Mouse (Mus musculus) heart, adult 9 months (tissue): ENCODE results near the gene Dis3l2.

ENCODE experiments used
- DNase-seq, 2 experiments: peaks; one replicate each; pipeline ENCODE4 v3.0.0; 2022; ENCODE audit warnings: low spot score in 2 of 2

Gene Dis3l2

GRCm38 (mm10) chr1:87010629-87011330, 307.2 kb downstream of the Dis3l2 start:
- peak; percentile 28 to 39 for DNase-seq

DNA sequence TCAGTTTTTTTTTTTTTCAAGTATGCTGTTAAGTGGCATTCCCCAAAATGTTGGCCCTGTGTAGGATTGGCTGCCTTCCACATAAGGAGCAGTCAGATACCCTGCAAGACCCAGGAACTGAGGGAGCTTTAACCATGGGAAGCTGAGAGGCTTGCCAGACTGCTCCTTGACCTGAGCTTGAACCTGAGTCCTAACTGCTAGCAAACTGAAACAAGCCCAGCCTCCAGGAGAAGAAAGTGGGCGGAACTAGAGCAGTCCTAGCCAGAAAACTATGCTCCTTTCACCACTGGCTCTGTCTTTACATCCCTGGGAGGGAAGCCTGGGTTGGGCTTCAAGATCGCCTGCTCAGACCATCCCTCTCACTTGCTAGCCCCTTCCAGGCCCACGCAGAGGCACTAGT, 308.1 kb downstream of the Dis3l2 start:
- no peak for DNase-seq

DNA sequence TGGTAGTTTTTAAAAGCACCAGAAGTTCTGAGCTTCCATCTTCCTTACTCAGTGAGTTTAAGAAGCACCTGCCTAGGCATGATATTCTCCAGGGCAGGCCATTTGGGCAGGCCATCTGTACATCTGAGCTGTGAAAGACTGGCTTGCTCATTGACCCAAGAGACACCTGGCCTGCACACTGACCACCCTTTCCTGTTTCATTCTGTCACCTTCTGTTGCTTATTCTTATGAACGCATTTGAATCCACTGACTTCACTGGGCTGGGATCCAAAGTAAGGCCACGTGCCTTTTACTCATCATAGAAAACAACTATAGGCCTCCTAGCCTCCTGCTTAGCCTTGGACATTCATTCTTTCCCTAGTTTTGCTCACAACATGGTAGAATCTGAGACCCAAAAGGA, 309.0 kb downstream of the Dis3l2 start:
- no peak for DNase-seq

DNA sequence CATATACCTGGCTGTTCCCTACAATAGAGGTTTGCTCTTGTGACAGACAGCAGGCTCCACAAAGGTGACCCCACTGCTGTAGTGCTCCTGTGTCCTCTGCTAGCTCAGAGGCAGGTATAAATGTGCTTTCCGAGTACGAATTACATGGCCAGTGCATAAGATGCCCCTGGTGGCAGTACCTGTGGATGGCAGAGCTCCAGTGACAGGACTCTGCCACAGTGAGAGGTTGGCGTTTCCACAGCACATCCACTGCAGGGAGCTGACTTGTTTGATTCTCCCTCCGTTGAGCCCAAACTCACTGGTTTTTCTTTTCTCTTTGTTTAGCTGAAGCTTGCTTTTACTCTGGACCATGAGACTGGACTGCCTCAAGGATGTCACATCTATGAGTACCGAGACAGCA, 317.1 kb downstream of the Dis3l2 start:
- DNase-seq: no peak

GRCm38 (mm10) chr1:87021584-87021983, 318.0 kb downstream of the Dis3l2 start:
- no peak for DNase-seq

GRCm38 (mm10) chr1:87023291-87024170, 319.9 kb downstream of the Dis3l2 start:
- no peak for DNase-seq

- DNase-seq: no peak
Observed at GRCm38 (mm10) chr1:87025021-87025420, 321.4 kb downstream of the Dis3l2 start.

GRCm38 (mm10) chr1:87028786-87029185, 325.2 kb downstream of the Dis3l2 start:
- DNase-seq: peak; percentile 40 to 59

GRCm38 (mm10) chr1:87030652-87031051, 327.0 kb downstream of the Dis3l2 start:
- DNase-seq: no peak

- DNase-seq: peak in 1 of 2 experiments; percentile 12
Observed at GRCm38 (mm10) chr1:87032466-87032865, 328.9 kb downstream of the Dis3l2 start.

DNA sequence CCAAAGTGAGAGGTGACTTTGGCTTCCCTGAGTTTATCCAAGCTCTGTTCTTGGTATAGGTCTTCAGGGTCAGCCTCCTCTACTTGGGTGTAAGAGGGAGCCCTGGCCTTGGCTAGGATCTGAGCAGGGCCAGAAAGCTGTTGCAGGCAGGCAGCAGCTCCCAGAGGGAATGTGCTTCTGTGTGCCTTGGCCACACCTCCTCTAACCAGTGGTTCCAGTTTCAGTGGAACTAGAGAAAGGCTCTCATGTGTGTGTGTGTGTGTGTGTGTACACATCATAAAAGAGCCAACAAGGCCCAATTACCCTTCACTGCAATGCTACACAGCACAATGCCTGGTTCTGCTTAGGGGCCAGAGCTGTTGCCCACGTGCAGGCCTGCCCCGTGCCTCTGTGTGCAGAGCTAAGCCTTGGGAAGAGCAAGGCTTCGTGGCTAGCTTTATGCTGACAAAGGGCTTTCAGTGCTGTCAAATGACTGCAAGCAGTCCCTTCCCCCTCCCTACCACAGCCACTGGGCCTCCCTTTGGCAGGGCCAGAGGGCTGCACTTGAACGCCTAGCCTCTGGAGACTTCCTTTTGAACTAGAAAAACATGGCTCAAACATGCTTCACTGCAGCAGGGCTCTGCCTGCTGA, 332.0 kb downstream of the Dis3l2 start:
- peak; percentile 56 to 57 for DNase-seq

- no peak for DNase-seq
Observed at GRCm38 (mm10) chr1:87036334-87036733, 332.7 kb downstream of the Dis3l2 start.

GRCm38 (mm10) chr1:87038477-87039070, 335.0 kb downstream of the Dis3l2 start:
- no peak for DNase-seq

- peak; percentile 25 to 51 for DNase-seq
Observed at GRCm38 (mm10) chr1:87041119-87041518, 337.5 kb downstream of the Dis3l2 start.

DNA sequence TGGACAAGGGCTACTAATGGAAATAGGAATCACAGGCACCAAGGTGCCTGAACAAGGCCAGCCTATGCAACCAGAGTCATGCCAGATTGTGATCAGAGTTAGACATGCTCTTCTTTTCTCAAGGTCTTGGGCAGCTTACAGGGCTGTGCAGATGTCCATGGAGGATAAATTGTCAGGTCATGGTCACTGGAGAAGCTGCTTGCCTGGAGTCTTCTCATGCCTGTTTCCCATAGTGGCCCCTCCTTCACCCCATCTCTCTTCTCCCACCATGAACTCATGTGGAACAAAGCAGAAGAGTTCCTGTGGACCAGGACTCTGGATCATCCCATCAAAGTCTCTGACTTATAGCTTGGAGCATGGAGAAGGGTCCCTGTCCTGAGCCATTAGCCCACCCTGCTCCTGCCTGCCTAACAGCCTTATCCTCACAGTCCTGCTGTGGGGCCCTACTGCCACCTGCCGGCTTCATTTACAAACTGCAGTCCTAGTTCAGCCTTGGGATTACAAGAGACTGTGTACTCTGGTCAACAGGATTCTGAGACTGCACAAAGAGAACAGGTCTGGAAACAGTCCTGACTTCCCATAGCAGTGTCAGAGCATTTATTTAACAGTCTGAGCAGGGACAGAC, 338.3 kb downstream of the Dis3l2 start:
- peak in 1 of 2 experiments; percentile 56 for DNase-seq

DNA sequence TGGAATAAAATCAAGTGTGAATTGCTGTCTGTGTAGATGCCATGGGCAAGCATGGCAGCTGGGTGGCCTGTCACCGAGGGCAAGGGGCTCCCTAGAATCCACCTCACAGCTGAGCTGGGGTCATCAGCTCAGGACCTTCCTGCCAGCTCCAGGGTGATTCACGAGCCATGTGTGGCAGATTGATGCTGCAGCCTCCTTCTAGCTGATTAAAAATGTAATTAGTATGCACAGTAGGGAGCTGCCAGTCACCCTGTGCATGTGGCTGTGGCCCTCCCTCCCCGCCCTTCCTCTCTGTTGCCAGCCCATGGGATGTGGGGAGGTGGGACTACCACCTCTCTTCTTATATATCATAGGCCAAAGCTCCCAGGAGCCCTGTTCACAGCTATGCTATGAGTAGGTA, 346.5 kb downstream of the Dis3l2 start:
- no peak for DNase-seq

- DNase-seq: no peak
Observed at GRCm38 (mm10) chr1:87050700-87051099, 347.1 kb downstream of the Dis3l2 start.

DNA sequence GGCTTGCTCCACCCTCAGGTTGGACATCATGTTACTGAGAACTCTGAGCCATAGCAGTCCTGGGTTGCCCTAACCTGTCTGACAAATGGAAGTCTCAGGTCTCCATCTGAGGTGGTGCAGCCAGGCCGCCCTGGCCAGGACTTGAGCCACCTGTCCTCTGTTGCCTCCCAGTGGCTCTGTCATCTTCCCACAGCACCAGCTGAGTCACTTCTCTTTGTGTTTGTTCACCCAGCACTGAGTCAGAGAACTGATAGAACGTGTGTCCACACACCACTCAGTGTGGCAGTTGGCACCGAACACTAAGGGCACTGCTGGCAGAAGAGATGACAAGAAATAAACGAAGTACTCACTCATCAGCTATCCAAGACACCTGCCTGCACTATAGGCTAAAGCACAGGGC, 347.8 kb downstream of the Dis3l2 start:
- no peak for DNase-seq

DNA sequence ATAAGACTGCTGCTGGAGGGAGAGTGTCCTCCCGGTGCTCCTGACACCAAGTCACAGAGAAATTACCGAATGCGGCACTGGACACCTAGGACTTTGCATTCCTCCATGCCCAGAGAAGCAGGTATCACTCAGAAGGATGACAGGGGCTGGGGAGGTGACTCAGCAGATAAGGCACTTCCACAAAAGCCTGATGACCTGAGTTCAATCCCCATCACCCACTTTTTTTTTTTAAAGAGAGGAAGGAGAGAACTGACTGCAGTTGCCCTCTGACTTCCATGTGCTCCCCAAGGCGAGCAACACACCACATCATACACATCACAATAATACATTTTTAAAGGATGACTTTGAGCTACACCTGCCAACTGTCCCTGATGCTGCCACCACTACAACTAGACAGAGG, 353.5 kb downstream of the Dis3l2 start:
- no peak for DNase-seq

DNA sequence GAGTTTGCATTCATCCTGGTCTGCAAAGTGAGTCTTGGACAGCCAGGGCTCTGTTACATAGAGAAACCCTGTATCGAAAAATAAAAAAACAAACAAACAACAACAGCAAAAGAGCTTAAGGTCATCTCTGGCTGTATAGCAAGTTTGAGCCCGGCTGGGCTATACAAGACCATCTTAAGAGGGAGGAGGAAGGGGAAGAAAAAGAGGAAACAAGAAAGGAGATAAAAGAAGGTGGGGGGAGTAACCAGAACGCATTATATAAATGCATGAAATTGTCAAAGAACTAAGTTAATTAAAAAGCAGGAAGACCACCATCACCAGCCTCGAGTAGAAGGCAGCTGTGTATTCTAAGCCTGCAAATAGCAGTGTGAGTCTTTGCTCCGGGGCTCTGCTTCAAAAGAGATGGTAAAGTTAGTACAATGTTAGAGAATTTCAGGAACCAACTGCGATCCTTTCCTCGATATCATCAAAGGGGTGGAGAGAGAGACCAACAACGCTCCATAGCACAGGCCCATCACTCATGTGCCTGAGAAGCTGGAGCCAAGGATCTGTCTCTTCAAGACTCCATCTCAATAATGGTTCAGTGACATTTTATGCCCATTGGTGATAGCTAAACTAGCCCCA, 355.5 kb downstream of the Dis3l2 start:
- DNase-seq: no peak

DNA sequence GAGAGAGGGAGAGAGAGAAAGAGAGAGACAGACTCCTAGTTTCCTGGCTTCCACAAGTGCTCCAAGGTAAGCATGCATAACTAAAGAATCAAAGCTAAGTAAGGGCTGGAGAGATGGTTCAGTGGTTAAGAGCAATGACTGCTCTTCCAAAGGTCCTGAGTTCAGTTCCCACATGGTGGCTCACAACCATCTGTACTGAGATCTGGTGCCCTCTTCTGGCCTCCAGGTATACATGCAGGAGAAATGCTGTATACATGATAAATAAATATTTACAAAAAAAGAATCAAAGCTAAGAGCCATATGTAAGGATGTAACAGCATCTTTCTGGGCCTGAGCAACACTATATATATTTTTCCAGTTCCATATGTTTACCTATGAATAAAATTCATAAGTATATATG, 357.3 kb downstream of the Dis3l2 start:
- DNase-seq: no peak
